12 mouse cellular contexts compared by ENCODE assay signal in the genomic region with DNA sequence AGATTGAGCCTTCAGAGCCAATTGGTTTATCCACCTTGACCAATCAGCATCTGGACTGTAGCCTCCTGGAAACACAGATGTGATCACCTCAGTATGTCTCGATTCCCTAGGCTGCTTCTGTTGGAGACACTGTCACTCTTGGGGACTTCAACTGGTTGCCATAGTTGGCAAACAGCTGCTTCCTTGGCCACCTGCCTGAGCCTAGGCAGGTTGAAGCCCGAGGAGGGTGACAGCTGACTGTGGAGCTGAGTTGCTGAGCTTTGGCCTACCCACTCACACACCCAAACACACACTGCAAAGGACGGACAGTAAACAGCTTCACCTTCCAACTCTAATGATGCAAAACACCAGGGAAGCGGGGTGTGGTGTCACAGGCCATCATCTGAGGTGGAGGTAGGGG. TPM values are rescaled to one million over a fixed set of nuclear protein-coding genes. Genes with fewer than 3 reads are reported as not detected.
DNase-seq lines count a peak whose midpoint lies in the region; ATAC-seq and TF ChIP-seq lines count a peak whose summit lies in the region.
"Had no signal": no experiment of that assay in that cellular context is flagged by ENCODE, and none has a peak within 500 bp of the region (broad histone marks: within the 10 kb centered on the region; RNA-seq: fewer than 3 reads in every experiment).

No protein-coding gene starts in this region.

- H3K9me3 ChIP-seq in midbrain, embryonic 11.5 days (ENCODE audit: control insufficient read depth, low read length): no peaks in the 10 kb centered on the region
- H3K9me3 ChIP-seq in midbrain, embryonic 16.5 days (replicated peaks; ENCODE audit: control insufficient read depth, low read length, poor library complexity, severe bottlenecking): no peaks in the 10 kb centered on the region
- no peaks in the 10 kb centered on the region for H3K9me3 ChIP-seq in heart, embryonic 12.5 days (replicated peaks)
- H3K9me3 ChIP-seq: liver, embryonic 15.5 days had no signal

- ATAC-seq in midbrain, embryonic 11.5 days (ENCODE audit: low FRiP score): no peak
- ATAC-seq in midbrain, embryonic 16.5 days: no peak
- ATAC-seq in heart, embryonic 12.5 days (ENCODE audit: insufficient number of reproducible peaks, low FRiP score): no peak
- ATAC-seq in erythroblast, adult 5-6 weeks (replicated peaks; ENCODE audit: low FRiP score, poor library complexity, severe bottlenecking): no peak
- ATAC-seq: hindbrain, embryonic 16.5 days had no signal

- H3K9ac ChIP-seq in midbrain, embryonic 11.5 days (ENCODE audit: low read length): no peak overlapping the region
- H3K9ac ChIP-seq in midbrain, embryonic 16.5 days (ENCODE audit: low read depth, low read length): no peak overlapping the region
- H3K9ac ChIP-seq in heart, embryonic 12.5 days: no peak overlapping the region
- H3K9ac ChIP-seq: liver, embryonic 15.5 days had no signal

- no peak overlapping the region for H3K27ac ChIP-seq in cerebellum, adult 2 months (ENCODE audit: insufficient read depth, low read length)
- H3K27ac ChIP-seq in midbrain, embryonic 11.5 days (ENCODE audit: low read depth, low read length): no peak overlapping the region
- H3K27ac ChIP-seq in midbrain, embryonic 16.5 days (ENCODE audit: low read length): no peak overlapping the region
- peak overlapping the region; percentile 60; the same call in 1 of the 2 replicates for H3K27ac ChIP-seq in heart, embryonic 12.5 days (ENCODE audit: poor library complexity, severe bottlenecking)
- peak overlapping the region; percentile 76; the same call in 1 of the 2 replicates for H3K27ac ChIP-seq in small intestine, adult 2 months (ENCODE audit: insufficient read depth, low read depth, low read length)
- H3K27ac ChIP-seq: liver, embryonic 15.5 days had no signal

- no peaks in the 10 kb centered on the region for H3K36me3 ChIP-seq in midbrain, embryonic 11.5 days (ENCODE audit: control insufficient read depth, insufficient read depth, low read length)
- peaks cover 6% of the 10 kb centered on the region; the same call in 1 of the 2 replicates for H3K36me3 ChIP-seq in midbrain, embryonic 16.5 days (ENCODE audit: control insufficient read depth, insufficient read depth, low read length)
- H3K36me3 ChIP-seq in heart, embryonic 12.5 days: peaks cover 18% of the 10 kb centered on the region
- 0 out of 2 replicates have a peak, but pooled peaks cover 4% of the 10 kb centered on the region for H3K36me3 ChIP-seq in small intestine, adult 2 months (ENCODE audit: control insufficient read depth, insufficient read depth, low read length)

- no peak for TF ChIP-seq CTCF in cerebellum, adult 2 months (IDR thresholded peaks at IDR 0.05; ENCODE audit: borderline replicate concordance, insufficient read depth, low read depth, low read length)
- TF ChIP-seq CTCF in small intestine, adult 2 months (IDR thresholded peaks at IDR 0.05; ENCODE audit: extremely low read depth, insufficient read length, insufficient replicate concordance, low read depth, low read length): no peak

- no peak overlapping the region for H3K4me2 ChIP-seq in midbrain, embryonic 11.5 days
- H3K4me2 ChIP-seq in midbrain, embryonic 16.5 days (ENCODE audit: low read length): no peak overlapping the region
- no peak overlapping the region for H3K4me2 ChIP-seq in heart, embryonic 12.5 days
- H3K4me2 ChIP-seq: liver, embryonic 15.5 days had no signal

- H3K4me3 ChIP-seq in cerebellum, adult 2 months (replicated peaks; ENCODE audit: insufficient read depth, low read depth, low read length): no peak overlapping the region
- H3K4me3 ChIP-seq in midbrain, embryonic 11.5 days (ENCODE audit: low read depth, low read length): no peak overlapping the region
- no peak overlapping the region for H3K4me3 ChIP-seq in midbrain, embryonic 16.5 days (ENCODE audit: low read depth, low read length)
- no peak overlapping the region for H3K4me3 ChIP-seq in heart, embryonic 12.5 days
- no peak overlapping the region for H3K4me3 ChIP-seq in small intestine, adult 2 months (ENCODE audit: low read depth, low read length)
- H3K4me3 ChIP-seq: liver, embryonic 15.5 days had no signal

- DNase-seq in cerebellum, postnatal 14 days: peak; percentile 36 to 64
- DNase-seq in cerebellum, adult 2 months: no peak
- peak; percentile 53 for DNase-seq in midbrain, embryonic 11.5 days (ENCODE audit: low spot score, missing footprints)
- no peak for DNase-seq in lung, adult 18-20 months
- DNase-seq: kidney, postnatal 36 days; spleen, adult 18-20 months had no signal

- no peaks in the 10 kb centered on the region for H3K27me3 ChIP-seq in cerebellum, adult 2 months (ENCODE audit: control insufficient read depth, insufficient read depth, low read length)
- no peaks in the 10 kb centered on the region for H3K27me3 ChIP-seq in midbrain, embryonic 11.5 days (ENCODE audit: control insufficient read depth, insufficient read depth, low read length)
- H3K27me3 ChIP-seq in midbrain, embryonic 16.5 days (ENCODE audit: control insufficient read depth, insufficient read depth, low read depth, low read length): no peaks in the 10 kb centered on the region
- no peaks in the 10 kb centered on the region for H3K27me3 ChIP-seq in heart, embryonic 12.5 days (replicated peaks)
- no peaks in the 10 kb centered on the region for H3K27me3 ChIP-seq in small intestine, adult 2 months (ENCODE audit: control insufficient read depth, insufficient read depth, low read length)
- H3K27me3 ChIP-seq: liver, embryonic 15.5 days had no signal

- TF ChIP-seq POLR2A in cerebellum, adult 2 months (IDR thresholded peaks at IDR 0.05; ENCODE audit: borderline replicate concordance, insufficient read depth, low read length): no peak
- TF ChIP-seq POLR2A in small intestine, adult 2 months (IDR thresholded peaks at IDR 0.05; ENCODE audit: low read depth, low read length): no peak

- WGBS in cerebellum, adult 2 months: 41% methylated on average over 4 of the region's 4 CpGs
- WGBS in midbrain, embryonic 11.5 days: 88% methylated on average over 4 of the region's 4 CpGs
- WGBS in midbrain, embryonic 16.5 days: 92% methylated on average over 4 of the region's 4 CpGs
- WGBS in heart, embryonic 12.5 days: 83% methylated on average over 4 of the region's 4 CpGs
- WGBS in small intestine, adult 2 months: 69% methylated on average over 4 of the region's 4 CpGs

- H3K4me1 ChIP-seq in cerebellum, adult 2 months (ENCODE audit: control insufficient read depth, insufficient read depth, low read length): peaks cover 3% of the 10 kb centered on the region
- H3K4me1 ChIP-seq in midbrain, embryonic 11.5 days (ENCODE audit: control insufficient read depth, insufficient read depth, low read length): no peaks in the 10 kb centered on the region
- H3K4me1 ChIP-seq in midbrain, embryonic 16.5 days (ENCODE audit: control insufficient read depth, insufficient read depth, low read length): no peaks in the 10 kb centered on the region
- peaks cover 27% of the 10 kb centered on the region for H3K4me1 ChIP-seq in heart, embryonic 12.5 days (replicated peaks)
- H3K4me1 ChIP-seq in small intestine, adult 2 months (ENCODE audit: control insufficient read depth, insufficient read depth, insufficient read length, low read length): no peaks in the 10 kb centered on the region
- H3K4me1 ChIP-seq: liver, embryonic 15.5 days had no signal

RNA-seq across cellular contexts. Expression of a gene that starts 7.7 kb away (rescaled TPM):
- 407 and 443 TPM in 2 replicates for polyA plus RNA-seq in cerebellum, adult 2 months (2012; rRNA removed)
- polyA plus RNA-seq in midbrain, embryonic 11.5 days (2014; fragmentation: Nextera tagmentation; extraction: Ambion mirVana): 118 and 130 TPM in 2 replicates
- 537 and 612 TPM in 2 replicates for polyA plus RNA-seq in midbrain, embryonic 16.5 days (2015; fragmentation: Nextera tagmentation; extraction: Ambion mirVana)
- polyA plus RNA-seq in heart, embryonic 12.5 days (2016; fragmentation: Nextera tagmentation; extraction: Ambion mirVana): 228 and 252 TPM in 2 replicates
- 85.8 and 215 TPM in 2 replicates for polyA plus RNA-seq in small intestine, adult 2 months (2012; rRNA removed)
- total RNA-seq in erythroblast, adult 5-6 weeks (2015; ENCODE audit: low replicate concordance): 0.77 TPM in 1 of 2 replicates, not detected in the other
- 0.34 and 2.9 TPM in 2 replicates for total RNA-seq in erythroblast, adult 5-6 weeks (2017; ENCODE audit: low replicate concordance)

RNA-seq across cellular contexts. Expression of a gene that starts 47.5 kb away (rescaled TPM):
- 775 and 836 TPM in 2 replicates for polyA plus RNA-seq in cerebellum, adult 2 months (2012; rRNA removed)
- 495 and 519 TPM in 2 replicates for polyA plus RNA-seq in midbrain, embryonic 11.5 days (2014; fragmentation: Nextera tagmentation; extraction: Ambion mirVana)
- 679 and 729 TPM in 2 replicates for polyA plus RNA-seq in midbrain, embryonic 16.5 days (2015; fragmentation: Nextera tagmentation; extraction: Ambion mirVana)
- polyA plus RNA-seq in heart, embryonic 12.5 days (2016; fragmentation: Nextera tagmentation; extraction: Ambion mirVana): 341 and 361 TPM in 2 replicates
- 55.3 and 99.3 TPM in 2 replicates for polyA plus RNA-seq in small intestine, adult 2 months (2012; rRNA removed)
- 83.8 and 114 TPM in 2 replicates for total RNA-seq in erythroblast, adult 5-6 weeks (2015; ENCODE audit: low replicate concordance)
- total RNA-seq in erythroblast, adult 5-6 weeks (2017; ENCODE audit: low replicate concordance): 25.0 and 51.9 TPM in 2 replicates

Comparison
In these comparisons a context has a peak if more than half of its experiments do, and no peak if none do; other contexts are left out.
1. DNase-seq: peak in cerebellum, postnatal 14 days (2 of 2) and midbrain, embryonic 11.5 days (single experiment); none in cerebellum, adult 2 months (0 of 2) and lung, adult 18-20 months (0 of 2).
2. H3K27ac ChIP-seq: peak in heart, embryonic 12.5 days (single experiment) and small intestine, adult 2 months (single experiment); none in cerebellum, adult 2 months (single experiment), midbrain, embryonic 11.5 days (single experiment) and midbrain, embryonic 16.5 days (single experiment).